Mouse (Mus musculus) liver, embryonic 14.5 days (tissue): ENCODE measurements around the gene Ybx3. TPM values are rescaled to one million over a fixed set of nuclear protein-coding genes. Genes with fewer than 3 reads are reported as not detected.

Source experiments
- ATAC-seq: fragments of 200-750 bp; cut with Nextera tagmentation; 2 replicates; pipeline ENCODE4 v1.8.0; 2017; ENCODE audit warnings: moderate number of reproducible peaks, mild to moderate bottlenecking, moderate library complexity; ENCODE audit not compliant: insufficient read depth
- DNase-seq, 3 experiments: peaks; one replicate each; pipeline ENCODE4 v3.0.0-alpha.2; 2012 to 2013; ENCODE audit warnings: low read depth in 3 of 3, low spot score in 3 of 3
- H3K27ac ChIP-seq: fragments of 300-500 bp; sonication (generic); 2 replicates; pipeline ENCODE4 v1.5.1; 2014; ENCODE audit warnings: moderate library complexity, mild to moderate bottlenecking, control low read depth, inconsistent platforms
- H3K27me3 ChIP-seq: fragments of 300-500 bp; sonication (generic); 2 replicates; pipeline ENCODE4 v1.6.1; 2014; ENCODE audit warnings: mild to moderate bottlenecking, low read length, moderate library complexity; ENCODE audit not compliant: control insufficient read depth, insufficient read depth
- H3K36me3 ChIP-seq: fragments of 300-500 bp; sonication (generic); replicated peaks from 2 replicates; pipeline ENCODE4 v1.6.1; 2014; ENCODE audit warnings: low read depth; ENCODE audit not compliant: control insufficient read depth, insufficient read depth
- H3K4me1 ChIP-seq, 2 experiments: fragments of 200-500 bp in 1 of 2; fragments of 300-500 bp in 1 of 2; sonication (generic) in 1 of 2; replicated peaks; 2 replicates each; pipeline ENCODE4 v1.6.1; 2012 to 2014; ENCODE audit warnings: antibody characterized with exemption in 1 of 2, inconsistent platforms in 1 of 2, low read length in 1 of 2; ENCODE audit not compliant: control insufficient read depth in 2 of 2, insufficient read depth in 2 of 2
- H3K4me2 ChIP-seq: fragments of 300-500 bp; sonication (generic); 2 replicates; pipeline ENCODE4 v1.6.1; 2014; ENCODE audit warnings: low read depth, mild to moderate bottlenecking, control low read depth, moderate library complexity
- H3K4me3 ChIP-seq, 2 experiments: fragments of 200-500 bp in 1 of 2; fragments of 300-500 bp in 1 of 2; sonication (generic) in 1 of 2; 2 replicates each; pipeline ENCODE4 v1.5.1; 2012 to 2014; ENCODE audit warnings: low read depth in 2 of 2, low read length in 2 of 2, mild to moderate bottlenecking in 2 of 2, control low read depth in 1 of 2, inconsistent platforms in 1 of 2, moderate library complexity in 1 of 2; ENCODE audit not compliant: insufficient read depth in 1 of 2
- H3K9ac ChIP-seq: fragments of 300-500 bp; sonication (generic); replicated peaks from 2 replicates; pipeline ENCODE4 v1.6.1; 2014; ENCODE audit warnings: mild to moderate bottlenecking, control low read depth, moderate library complexity
- H3K9me3 ChIP-seq: fragments of 300-500 bp; sonication (generic); 2 replicates; pipeline ENCODE4 v1.6.1; 2016; ENCODE audit warnings: low read length, mixed read lengths; ENCODE audit not compliant: control insufficient read depth
- CTCF ChIP-seq: IDR thresholded peaks from 2 replicates; pipeline ENCODE4 v1.5.1; 2016; ENCODE audit warnings: antibody characterized with exemption, low read depth, control low read depth
- EP300 ChIP-seq: IDR thresholded peaks from 2 replicates; pipeline ENCODE4 v1.6.1; 2016; ENCODE audit warnings: antibody characterized with exemption, low read depth
- WGBS: fragments of 180-500 bp; shearing (Covaris S2); extraction: QIAGEN DNeasy Blood & Tissue Kit; methylation state at CpG from one replicate; pipeline ENCODE4 v1.1.7; 2014; ENCODE audit not compliant: insufficient replicate concordance; 5-methylcytosine and 5-hydroxymethylcytosine counted together
- polyA plus RNA-seq, 2 experiments: library from polyadenylated mRNA; depleted of rRNA in 1 of 2; stranded (reverse) in 1 of 2; unstranded in 1 of 2; fragments of >200 nt; fragmentation: Nextera tagmentation in 1 of 2; extraction: Ambion mirVana in 1 of 2; gene quantifications; 2 replicates each; pipeline versions ENCODE4 v1.2.1 to v1.2.3; 2012 to 2014

Gene Ybx3
- polyA plus RNA-seq, 2 experiments: 74.6 to 214 TPM

- no peaks in the 10 kb centered on the region for H3K9me3 ChIP-seq
- H3K4me2 ChIP-seq: no peak overlapping the region
- no peak overlapping the region for H3K9ac ChIP-seq
- peaks cover 96% of the 10 kb centered on the region for H3K36me3 ChIP-seq
- no peak for ATAC-seq
- WGBS: 91% methylated on average over 5 of the region's 5 CpGs
- H3K27ac ChIP-seq: no peak overlapping the region
- no peak for TF ChIP-seq CTCF
- TF ChIP-seq EP300: no peak
- no peak overlapping the region for H3K4me3 ChIP-seq
- DNase-seq: peak in 1 of 3 experiments; percentile 31
- H3K27me3 ChIP-seq: no peaks in the 10 kb centered on the region
- peaks cover 0 to 1% of the 10 kb centered on the region in 2 experiments; a peak in 1 of 4 replicates for H3K4me1 ChIP-seq
Measured at GRCm38 (mm10) chr6:131377378-131377777, 10.9 kb downstream of the Ybx3 start.

- Histone ChIP-seq H3K9ac (no peak overlapping the region), H3K27me3 (no peaks in the 10 kb centered on the region), H3K36me3 (peaks cover 96% of the 10 kb centered on the region), H3K9me3 (no peaks in the 10 kb centered on the region), H3K4me2 (no peak overlapping the region), H3K4me3 (no peak overlapping the region), H3K27ac (no peak overlapping the region), H3K4me1 (no peaks in the 10 kb centered on the region)
- DNase-seq (no peak), ATAC-seq (no peak)
- TF ChIP-seq CTCF (no peak), EP300 (no peak)
- 79% methylated on average over 13 of the region's 13 CpGs for WGBS
Measured at GRCm38 (mm10) chr6:131374594-131375340, 13.5 kb downstream of the Ybx3 start.

DNA sequence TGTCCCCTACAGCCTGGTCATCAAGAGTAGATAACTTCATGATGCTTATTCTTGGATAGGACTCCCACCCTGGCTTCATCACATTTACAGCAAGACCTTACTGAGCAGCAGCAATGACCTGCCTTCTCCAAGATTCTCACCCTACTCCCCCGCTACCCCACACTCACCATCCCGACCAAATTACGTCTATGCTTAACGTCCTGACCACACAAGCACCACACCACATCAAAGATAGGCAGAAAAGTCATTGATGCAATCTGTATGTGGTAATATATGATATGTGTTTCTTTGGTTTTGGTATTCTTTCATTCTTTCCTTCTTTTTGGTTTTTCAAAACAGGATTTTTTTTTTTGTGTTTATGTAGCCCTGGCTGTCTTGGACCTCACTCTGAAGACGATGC is 15.1 kb downstream of the Ybx3 start:
- peaks cover 96% of the 10 kb centered on the region for H3K36me3 ChIP-seq

GRCm38 (mm10) chr6:131370767-131371166 is 17.5 kb downstream of the Ybx3 start:
- no peaks in the 10 kb centered on the region for H3K27me3 ChIP-seq
- no peak overlapping the region for H3K4me2 ChIP-seq
- peaks cover 99% of the 10 kb centered on the region for H3K36me3 ChIP-seq
- TF ChIP-seq EP300: no peak
- TF ChIP-seq CTCF: no peak
- peaks cover 0 to under 1% of the 10 kb centered on the region in 2 experiments; a peak in 1 of 4 replicates for H3K4me1 ChIP-seq
- ATAC-seq: no peak
- no peak for DNase-seq
- WGBS: 84% methylated on average over 5 of the region's 5 CpGs
- H3K9me3 ChIP-seq: no peaks in the 10 kb centered on the region
- no peak overlapping the region for H3K27ac ChIP-seq
- H3K4me3 ChIP-seq: no peak overlapping the region
- no peak overlapping the region for H3K9ac ChIP-seq

More for the DNA sequence above, 15.1 kb downstream of the Ybx3 start:
- Histone ChIP-seq H3K9ac (no peak overlapping the region), H3K4me1 (no peaks in the 10 kb centered on the region), H3K9me3 (no peaks in the 10 kb centered on the region), H3K27ac (no peak overlapping the region), H3K4me2 (no peak overlapping the region), H3K27me3 (no peaks in the 10 kb centered on the region), H3K4me3 (no peak overlapping the region)
- TF ChIP-seq CTCF (no peak), EP300 (no peak)
- 85% methylated on average over 5 of the region's 5 CpGs for WGBS
- ATAC-seq: no peak
- DNase-seq: no peak

- Histone ChIP-seq H3K36me3 (peaks cover 97% of the 10 kb centered on the region), H3K4me3 (no peak overlapping the region), H3K4me1 (peaks cover 0 to 4% of the 10 kb centered on the region in 2 experiments; a peak in 3 of 4 replicates), H3K9me3 (no peaks in the 10 kb centered on the region), H3K4me2 (no peak overlapping the region), H3K9ac (no peak overlapping the region), H3K27me3 (no peaks in the 10 kb centered on the region), H3K27ac (no peak overlapping the region)
- 86% methylated on average over 8 of the region's 8 CpGs for WGBS
- DNase-seq: no peak
- ATAC-seq: no peak
- TF ChIP-seq EP300 (no peak), CTCF (no peak)
Measured at GRCm38 (mm10) chr6:131369866-131370616, 18.2 kb downstream of the Ybx3 start.
